Mouse (Mus musculus): ENCODE data around the gene Elfn1. TPM values are rescaled to one million over a fixed set of nuclear protein-coding genes. Genes with fewer than 3 reads are reported as not detected.

Gene Elfn1
- polyA plus RNA-seq, 1 experiment from 2014 or later = 1.2 TPM

GRCm38 (mm10) chr5:139894025-139894508 lies 13.7 kb upstream of the Elfn1 start:
- Histone ChIP-seq H3K9ac (no peak overlapping the region), H3K27me3 (no peaks in the 10 kb centered on the region), H3K4me2 (no peak overlapping the region), H3K9me3 (no peaks in the 10 kb centered on the region), H3K4me3 (no peak overlapping the region), H3K36me3 (no peaks in the 10 kb centered on the region), H3K27ac (no peak overlapping the region), H3K4me1 (peaks cover 18% of the 10 kb centered on the region)
- ATAC-seq (ENCODE audit: insufficient number of reproducible peaks, low FRiP score, low TSS enrichment, low read depth) = 0 out of 2 replicates have a peak, but pooled peaks have one; percentile 26
- WGBS = 42% methylated on average over 12 of the region's 12 CpGs

DNA sequence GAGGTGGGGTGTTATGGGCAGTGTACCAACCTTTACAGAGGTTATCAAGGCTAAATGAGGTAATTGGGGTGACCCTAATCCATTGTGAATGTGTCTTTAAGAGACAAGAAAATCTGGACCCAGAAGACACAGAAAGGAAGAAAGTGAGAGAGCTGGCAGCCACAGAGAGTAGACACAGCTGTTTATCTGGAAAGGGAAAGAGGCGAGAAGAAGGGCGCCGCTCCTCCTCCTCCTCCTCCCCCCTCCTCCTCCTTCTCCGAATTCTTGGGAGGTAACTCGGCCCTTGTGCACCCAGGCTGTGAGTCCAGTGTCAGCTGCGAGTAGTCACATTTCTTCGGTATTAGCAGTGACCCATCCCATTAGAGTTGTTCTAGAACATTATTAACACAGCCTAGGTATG lies 8.7 kb upstream of the Elfn1 start:
- 27% methylated on average over 7 of the region's 7 CpGs for WGBS
- Histone ChIP-seq H3K9me3 (no peaks in the 10 kb centered on the region), H3K4me3 (no peak overlapping the region), H3K27ac (no peak overlapping the region), H3K4me2 (no peak overlapping the region), H3K9ac (no peak overlapping the region), H3K4me1 (peaks cover 4% of the 10 kb centered on the region), H3K27me3 (0 out of 2 replicates have a peak, but pooled peaks cover 4% of the 10 kb centered on the region), H3K36me3 (no peaks in the 10 kb centered on the region)
- no peak for ATAC-seq (ENCODE audit: insufficient number of reproducible peaks, low FRiP score, low TSS enrichment, low read depth)

- no peaks in the 10 kb centered on the region for H3K9me3 ChIP-seq
- 67% methylated on average over 5 of the region's 5 CpGs for WGBS
- H3K4me3 ChIP-seq = no peak overlapping the region
- peaks cover 38% of the 10 kb centered on the region for H3K4me1 ChIP-seq
- H3K27ac ChIP-seq = no peak overlapping the region
- H3K27me3 ChIP-seq = peaks cover 57% of the 10 kb centered on the region
- H3K9ac ChIP-seq = no peak overlapping the region
- no peaks in the 10 kb centered on the region for H3K36me3 ChIP-seq
- H3K4me2 ChIP-seq = no peak overlapping the region
- no peak for ATAC-seq (ENCODE audit: insufficient number of reproducible peaks, low FRiP score, low TSS enrichment, low read depth)
These were observed 2.6 kb upstream of the Elfn1 start for GRCm38 (mm10) chr5:139905121-139905520.

DNA sequence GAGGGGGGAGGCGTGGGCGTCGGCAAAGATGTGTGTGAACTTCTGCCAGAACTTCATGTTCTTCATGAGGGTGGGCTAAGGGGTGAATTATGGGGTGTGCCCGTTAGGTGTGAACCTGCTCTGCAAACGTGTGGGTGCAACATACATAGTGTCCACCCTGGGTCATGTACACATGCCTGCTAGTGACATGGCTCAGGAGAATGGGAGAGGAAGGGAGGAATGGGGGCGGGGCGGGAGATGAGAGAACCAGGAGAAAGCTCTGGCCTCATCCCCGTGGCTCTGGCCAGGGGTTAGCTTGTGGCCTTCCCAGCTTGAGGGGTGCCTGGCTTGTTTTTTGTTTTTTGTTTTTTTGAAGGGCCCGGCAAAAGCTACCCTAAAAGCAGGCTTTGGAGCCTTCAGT lies 1.2 kb upstream of the Elfn1 start:
- no peak for ATAC-seq (ENCODE audit: insufficient number of reproducible peaks, low FRiP score, low TSS enrichment, low read depth)
- peaks cover 45% of the 10 kb centered on the region for H3K4me1 ChIP-seq
- no peak overlapping the region for H3K4me2 ChIP-seq
- 38% methylated on average over 9 of the region's 9 CpGs for WGBS
- no peak overlapping the region for H3K27ac ChIP-seq
- peaks cover 71% of the 10 kb centered on the region for H3K27me3 ChIP-seq
- no peaks in the 10 kb centered on the region for H3K36me3 ChIP-seq
- no peaks in the 10 kb centered on the region for H3K9me3 ChIP-seq
- no peak overlapping the region for H3K4me3 ChIP-seq
- H3K9ac ChIP-seq = no peak overlapping the region

GRCm38 (mm10) chr5:139907241-139907640 lies 502 bp upstream of the Elfn1 start:
- peaks cover 78% of the 10 kb centered on the region for H3K27me3 ChIP-seq
- no peak for ATAC-seq (ENCODE audit: insufficient number of reproducible peaks, low FRiP score, low TSS enrichment, low read depth)
- peak overlapping the region; percentile 64 for H3K4me3 ChIP-seq
- whole genome bisulfite sequencing = under 1% methylated on average over 19 of the region's 19 CpGs
- no peak overlapping the region for H3K9ac ChIP-seq
- H3K9me3 ChIP-seq = no peaks in the 10 kb centered on the region
- H3K36me3 ChIP-seq = no peaks in the 10 kb centered on the region
- no peak overlapping the region for H3K27ac ChIP-seq
- peak overlapping the region; percentile 99 for H3K4me2 ChIP-seq
- H3K4me1 ChIP-seq = peaks cover 52% of the 10 kb centered on the region

- Histone ChIP-seq H3K27ac (no peak overlapping the region), H3K4me2 (peak overlapping the region; percentile 99), H3K27me3 (peaks cover 88% of the 10 kb centered on the region), H3K4me1 (peaks cover 63% of the 10 kb centered on the region), H3K9ac (peak overlapping the region; percentile 48), H3K9me3 (no peaks in the 10 kb centered on the region), H3K4me3 (peak overlapping the region; percentile 64), H3K36me3 (no peaks in the 10 kb centered on the region)
- ATAC-seq (ENCODE audit: insufficient number of reproducible peaks, low FRiP score, low TSS enrichment, low read depth) = no peak
- WGBS = under 1% methylated on average over 72 of the region's 78 CpGs
These were observed 584 bp downstream of the Elfn1 start for GRCm38 (mm10) chr5:139908243-139908810.

GRCm38 (mm10) chr5:139908811-139909627 lies 1.3 kb downstream of the Elfn1 start:
- Histone ChIP-seq H3K4me1 (peaks cover 63% of the 10 kb centered on the region), H3K27ac (no peak overlapping the region), H3K9ac (peak overlapping the region; percentile 48), H3K4me3 (peak overlapping the region; percentile 64), H3K9me3 (no peaks in the 10 kb centered on the region), H3K27me3 (peaks cover 92% of the 10 kb centered on the region), H3K4me2 (peak overlapping the region; percentile 99), H3K36me3 (no peaks in the 10 kb centered on the region)
- no peak for ATAC-seq (ENCODE audit: insufficient number of reproducible peaks, low FRiP score, low TSS enrichment, low read depth)
- under 1% methylated on average over 49 of the region's 50 CpGs for WGBS

- no peaks in the 10 kb centered on the region for H3K9me3 ChIP-seq
- peak overlapping the region; percentile 64 for H3K4me3 ChIP-seq
- H3K36me3 ChIP-seq = no peaks in the 10 kb centered on the region
- 2% methylated on average over 29 of the region's 29 CpGs for WGBS
- peaks cover 99% of the 10 kb centered on the region for H3K27me3 ChIP-seq
- H3K27ac ChIP-seq = no peak overlapping the region
- peak overlapping the region; percentile 99 for H3K4me2 ChIP-seq
- H3K4me1 ChIP-seq = peaks cover 63% of the 10 kb centered on the region
- no peak overlapping the region for H3K9ac ChIP-seq
- ATAC-seq (ENCODE audit: insufficient number of reproducible peaks, low FRiP score, low TSS enrichment, low read depth) = no peak
These were observed 2.2 kb downstream of the Elfn1 start for GRCm38 (mm10) chr5:139909710-139910550.

- Histone ChIP-seq H3K36me3 (no peaks in the 10 kb centered on the region), H3K4me3 (no peak overlapping the region), H3K4me1 (peaks cover 63% of the 10 kb centered on the region), H3K4me2 (no peak overlapping the region), H3K27ac (no peak overlapping the region), H3K9ac (no peak overlapping the region), H3K27me3 (peaks cover 99% of the 10 kb centered on the region), H3K9me3 (no peaks in the 10 kb centered on the region)
- WGBS = 34% methylated on average over 3 of the region's 3 CpGs
- ATAC-seq (ENCODE audit: insufficient number of reproducible peaks, low FRiP score, low TSS enrichment, low read depth) = no peak
These were observed 3.1 kb downstream of the Elfn1 start for GRCm38 (mm10) chr5:139910755-139911300.

- no peak for ATAC-seq (ENCODE audit: insufficient number of reproducible peaks, low FRiP score, low TSS enrichment, low read depth)
- H3K9me3 ChIP-seq = no peaks in the 10 kb centered on the region
- H3K4me1 ChIP-seq = peaks cover 60% of the 10 kb centered on the region
- H3K4me3 ChIP-seq = peak overlapping the region; percentile 50
- H3K4me2 ChIP-seq = peak overlapping the region; percentile 97; the same call in 1 of the 2 replicates
- H3K9ac ChIP-seq = no peak overlapping the region
- WGBS = 7% methylated on average over 19 of the region's 19 CpGs
- H3K36me3 ChIP-seq = no peaks in the 10 kb centered on the region
- no peak overlapping the region for H3K27ac ChIP-seq
- H3K27me3 ChIP-seq = peaks cover 99% of the 10 kb centered on the region
These were observed 3.8 kb downstream of the Elfn1 start for GRCm38 (mm10) chr5:139911506-139911905.

GRCm38 (mm10) chr5:139912121-139912771 lies 4.5 kb downstream of the Elfn1 start:
- Histone ChIP-seq H3K9me3 (no peaks in the 10 kb centered on the region), H3K27me3 (peaks cover 98% of the 10 kb centered on the region), H3K4me3 (peak overlapping the region; percentile 50), H3K9ac (peak overlapping the region; percentile 26; the same call in 1 of the 2 replicates), H3K27ac (no peak overlapping the region), H3K4me1 (peaks cover 54% of the 10 kb centered on the region), H3K4me2 (peak overlapping the region; percentile 97), H3K36me3 (no peaks in the 10 kb centered on the region)
- under 1% methylated on average over 35 of the region's 64 CpGs for WGBS
- ATAC-seq (ENCODE audit: insufficient number of reproducible peaks, low FRiP score, low TSS enrichment, low read depth) = no peak
